Mouse (Mus musculus) cerebellum, postnatal 10 days (tissue): ENCODE results near the gene Olfr729.

Source experiments
- DNase-seq, 2 experiments: peaks; one replicate each; pipeline ENCODE4 v3.0.0; 2021; ENCODE audit warnings: mixed read lengths in 2 of 2

Gene Olfr729

DNA sequence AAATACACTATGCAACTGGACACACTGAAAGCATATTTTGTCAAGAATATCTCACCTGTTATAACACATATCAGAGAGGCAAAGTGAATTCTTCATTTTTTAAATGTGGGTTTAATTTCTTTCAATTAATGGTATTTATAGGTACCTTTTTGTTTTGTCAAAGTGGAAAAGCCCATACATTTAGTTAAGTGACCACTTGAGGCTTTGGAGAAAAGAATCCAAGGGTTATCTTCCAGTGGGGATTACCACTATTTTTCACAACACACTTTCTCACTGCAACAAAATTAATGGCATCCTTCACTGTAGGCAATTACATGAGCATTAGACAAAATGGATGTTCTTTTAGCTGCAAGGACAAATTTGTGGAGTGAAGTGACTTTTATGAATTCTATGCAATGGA is at the start of gene Olfr729:
Gene Olfr729, minus strand, starts transcription at position 101 of the 400 bp plus-strand sequence.
- no peak for DNase-seq

DNA sequence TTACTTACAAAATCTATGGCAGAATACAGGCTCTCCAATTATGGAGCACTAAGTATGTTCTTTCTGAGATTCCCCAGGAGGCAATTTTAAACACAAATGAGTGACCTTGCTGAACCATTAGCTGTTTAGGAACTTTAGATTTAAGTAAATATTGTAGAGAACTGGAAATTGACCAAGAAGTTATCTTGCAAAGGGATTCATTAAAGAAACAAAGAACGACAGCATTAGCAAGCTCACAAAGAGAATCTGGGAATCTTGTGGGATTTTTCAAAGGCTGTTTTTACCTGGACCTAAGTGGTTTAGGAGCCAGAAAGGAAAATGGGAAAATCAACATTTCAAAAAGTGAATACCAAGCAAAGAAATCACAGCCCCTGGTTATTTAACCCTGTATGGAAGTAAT is 35.4 kb upstream of the Olfr729 start, which contains the start of gene Olfr730:
Gene Olfr730, minus strand, starts transcription at position 101 of the 400 bp plus-strand sequence.
- DNase-seq, result no peak

DNA sequence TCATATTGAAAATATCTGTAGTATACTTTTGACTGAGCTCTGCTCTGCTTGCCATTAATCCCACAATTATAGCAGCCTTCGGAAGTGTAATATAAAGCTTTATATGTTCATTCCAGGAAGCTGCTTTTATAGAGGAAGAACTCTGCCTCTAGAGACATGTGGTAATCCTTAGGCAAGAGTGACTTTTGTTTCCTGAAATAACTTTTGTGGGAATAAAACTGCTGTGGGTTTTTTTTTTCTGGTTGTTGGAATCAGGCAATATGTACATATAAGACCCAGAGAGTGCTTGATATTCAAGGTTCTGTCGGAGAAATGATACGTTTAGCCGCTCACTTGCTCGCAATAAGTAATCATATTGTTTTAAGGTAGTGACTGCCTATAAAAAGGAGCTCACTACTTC is 10.1 kb downstream of the Olfr729 start, which contains the start of gene Olfr728:
Gene Olfr728, minus strand, starts transcription at position 101 of the 400 bp plus-strand sequence.
- no peak for DNase-seq

DNA sequence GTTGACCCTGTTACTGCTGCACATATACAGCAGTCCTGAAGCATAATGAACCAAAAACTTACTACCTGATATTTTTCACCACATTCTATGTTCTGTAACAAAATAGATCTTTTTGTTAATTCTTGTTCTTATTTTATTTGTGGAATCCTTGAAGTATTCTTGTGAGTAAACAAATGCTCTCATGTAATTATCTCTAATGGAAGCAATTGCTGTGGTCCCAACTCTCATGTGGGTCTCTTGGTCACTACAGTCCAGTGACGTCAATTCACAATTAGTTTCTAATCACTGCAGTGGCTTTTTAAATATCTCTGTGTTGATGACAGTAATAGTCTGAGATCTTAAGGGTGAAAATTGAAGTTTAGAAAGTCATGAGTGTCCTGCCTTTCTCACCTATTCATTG is 29.8 kb downstream of the Olfr729 start, which contains the start of gene Olfr727:
Gene Olfr727, plus strand, starts transcription at position 301 of the 400 bp plus-strand sequence.
- no peak for DNase-seq
